Mouse (Mus musculus) thymus, adult 2 months (tissue): ENCODE results near the gene Fgfr2. TPM values are rescaled to one million over a fixed set of nuclear protein-coding genes. Genes with fewer than 3 reads are reported as not detected.

Source experiments
- DNase-seq: peaks from one replicate; pipeline ENCODE4 v3.0.0; 2021
- H3K27ac ChIP-seq: fragments of 200-500 bp; 2 replicates; pipeline ENCODE4 v1.5.1; 2012; ENCODE audit warnings: low read length, control low read depth; ENCODE audit not compliant: control insufficient read depth, insufficient read depth
- H3K27me3 ChIP-seq: fragments of 200-500 bp; 2 replicates; pipeline ENCODE4 v1.6.1; 2012; ENCODE audit warnings: mild to moderate bottlenecking, low read length, moderate library complexity, mixed read lengths; ENCODE audit not compliant: control insufficient read depth, insufficient read depth
- H3K36me3 ChIP-seq: fragments of 200-500 bp; 2 replicates; pipeline ENCODE4 v1.6.1; 2012; ENCODE audit warnings: mild to moderate bottlenecking, low read length, moderate library complexity; ENCODE audit not compliant: control insufficient read depth, insufficient read depth
- H3K4me1 ChIP-seq: fragments of 200-500 bp; replicated peaks from 2 replicates; pipeline ENCODE4 v1.6.1; 2012; ENCODE audit warnings: low read length; ENCODE audit not compliant: control insufficient read depth, insufficient read depth
- H3K4me3 ChIP-seq: fragments of 200-500 bp; 2 replicates; pipeline ENCODE4 v1.5.1; 2012; ENCODE audit warnings: mild to moderate bottlenecking, low read length, control low read depth, moderate library complexity; ENCODE audit not compliant: control insufficient read depth, insufficient read depth
- CTCF ChIP-seq: fragments of 200-500 bp; IDR thresholded peaks from 2 replicates; pipeline ENCODE4 v1.5.1; 2012; ENCODE audit warnings: mild to moderate bottlenecking, control low read depth, low read length, moderate library complexity, borderline replicate concordance; ENCODE audit not compliant: control insufficient read depth, poor library complexity, insufficient read depth; ENCODE audit errors: extremely low read depth
- POLR2A ChIP-seq: fragments of 200-500 bp; IDR thresholded peaks from 2 replicates; pipeline ENCODE4 v1.6.1; 2012; ENCODE audit warnings: mild to moderate bottlenecking, low read length, control low read depth, moderate library complexity; ENCODE audit not compliant: control insufficient read depth, poor library complexity, insufficient read depth; ENCODE audit errors: extremely low read depth
- WGBS: fragments of 180-500 bp; shearing (Covaris S2); methylation state at CpG from one replicate; pipeline ENCODE4 v1.1.7; 2018; 5-methylcytosine and 5-hydroxymethylcytosine counted together
- polyA plus RNA-seq: library from polyadenylated mRNA; depleted of rRNA; stranded (reverse); fragments of >200 nt; gene quantifications from 2 replicates; pipeline ENCODE4 v1.2.3, GENCODE M21; 2012

The Fgfr2 gene
- polyA plus RNA-seq, 1 experiment = 12.1 TPM

GRCm38 (mm10) chr7:130934654-130935053, 2188.5 kb downstream of the Fgfr2 start:
- peaks cover 10% of the 10 kb centered on the region; the same call in 1 of the 2 replicates for H3K27me3 ChIP-seq
- 90% methylated on average over 4 of the region's 4 CpGs for WGBS
- no peak for TF ChIP-seq POLR2A
- no peak for TF ChIP-seq CTCF
- DNase-seq = no peak
- H3K4me3 ChIP-seq = no peak overlapping the region
- H3K36me3 ChIP-seq = no peaks in the 10 kb centered on the region
- no peak overlapping the region for H3K27ac ChIP-seq
- no peaks in the 10 kb centered on the region for H3K4me1 ChIP-seq

- TF ChIP-seq CTCF (no peak), POLR2A (no peak)
- H3K27me3 ChIP-seq = peaks cover 6% of the 10 kb centered on the region; the same call in 1 of the 2 replicates
- H3K36me3 ChIP-seq = no peaks in the 10 kb centered on the region
- 87% methylated on average over 9 of the region's 9 CpGs for WGBS
- H3K4me3 ChIP-seq = no peak overlapping the region
- no peak for DNase-seq
- H3K4me1 ChIP-seq = no peaks in the 10 kb centered on the region
- no peak overlapping the region for H3K27ac ChIP-seq
Observed at GRCm38 (mm10) chr7:130932921-130933320, 2190.2 kb downstream of the Fgfr2 start.

GRCm38 (mm10) chr7:130930401-130930800, 2192.7 kb downstream of the Fgfr2 start:
- no peak overlapping the region for H3K4me3 ChIP-seq
- no peaks in the 10 kb centered on the region; the same call in 1 of the 2 replicates for H3K27me3 ChIP-seq
- TF ChIP-seq CTCF = no peak
- TF ChIP-seq POLR2A = no peak
- 69% methylated on average over 3 of the region's 3 CpGs for WGBS
- H3K4me1 ChIP-seq = no peaks in the 10 kb centered on the region
- DNase-seq = no peak
- H3K27ac ChIP-seq = no peak overlapping the region
- no peaks in the 10 kb centered on the region for H3K36me3 ChIP-seq

DNA sequence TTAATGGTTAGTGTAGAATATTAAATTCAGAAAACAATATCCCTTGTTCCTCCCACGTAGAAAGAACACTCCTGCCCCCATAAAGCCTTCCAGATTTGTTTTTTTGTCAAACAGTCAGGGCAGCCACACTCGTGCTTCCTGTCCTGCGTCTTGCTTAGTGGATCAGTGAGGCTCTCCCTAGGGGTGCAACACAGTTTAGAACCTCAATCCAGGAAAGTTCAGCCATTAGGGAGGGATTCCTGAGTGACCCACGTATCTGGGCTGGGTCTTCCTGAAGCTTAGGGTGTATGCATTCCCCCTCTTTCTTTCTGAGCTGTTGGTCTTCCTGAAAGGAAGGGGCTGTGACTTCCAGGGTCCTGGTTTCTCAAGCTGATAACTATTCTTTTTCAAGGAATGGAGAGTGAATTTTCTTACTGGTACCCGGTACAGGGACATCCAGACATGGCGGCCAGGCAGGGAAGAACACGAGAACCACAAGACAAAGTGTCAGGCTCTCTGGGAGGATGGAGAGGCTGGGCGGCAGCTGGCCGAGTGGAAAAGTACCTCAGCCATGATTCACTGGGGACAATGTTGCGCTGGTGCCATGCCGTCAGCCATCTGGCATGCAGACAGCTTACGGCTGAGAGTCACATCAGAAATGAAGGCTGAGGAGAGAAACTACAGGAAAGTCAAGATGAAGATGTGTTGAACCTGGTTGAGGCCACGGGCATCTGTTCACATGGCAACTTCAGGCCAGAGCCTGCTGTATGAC, 2200.0 kb downstream of the Fgfr2 start:
- no peak overlapping the region for H3K4me3 ChIP-seq
- H3K27me3 ChIP-seq = no peaks in the 10 kb centered on the region
- DNase-seq = no peak
- H3K4me1 ChIP-seq = no peaks in the 10 kb centered on the region
- H3K36me3 ChIP-seq = no peaks in the 10 kb centered on the region
- TF ChIP-seq POLR2A (no peak), CTCF (no peak)
- WGBS = 78% methylated on average over 13 of the region's 13 CpGs
- H3K27ac ChIP-seq = no peak overlapping the region

DNA sequence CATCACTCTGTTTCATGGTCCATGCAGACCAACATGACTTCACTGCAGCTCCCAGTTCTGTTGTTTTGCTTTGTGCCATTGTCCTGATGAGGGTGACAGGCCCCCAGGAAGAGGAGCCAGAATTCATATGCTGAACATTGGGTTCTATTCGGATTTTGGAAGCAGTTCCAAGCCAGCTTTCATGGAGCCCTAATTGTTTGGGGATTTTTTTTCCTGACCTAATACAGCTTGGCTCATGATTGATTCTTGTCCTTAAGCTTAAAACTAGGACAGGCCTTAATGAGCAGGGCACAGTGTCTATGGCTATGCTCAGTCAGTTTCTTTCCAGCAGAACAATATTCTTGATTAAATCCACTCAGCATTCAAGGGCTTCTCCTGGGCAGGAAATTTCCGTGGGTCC, 2204.9 kb downstream of the Fgfr2 start:
- WGBS = 84% methylated on average over 2 of the region's 2 CpGs
- Histone ChIP-seq H3K27me3 (no peaks in the 10 kb centered on the region), H3K4me3 (no peak overlapping the region), H3K27ac (no peak overlapping the region), H3K4me1 (no peaks in the 10 kb centered on the region), H3K36me3 (no peaks in the 10 kb centered on the region)
- no peak for DNase-seq
- no peak for TF ChIP-seq CTCF
- TF ChIP-seq POLR2A = no peak

DNA sequence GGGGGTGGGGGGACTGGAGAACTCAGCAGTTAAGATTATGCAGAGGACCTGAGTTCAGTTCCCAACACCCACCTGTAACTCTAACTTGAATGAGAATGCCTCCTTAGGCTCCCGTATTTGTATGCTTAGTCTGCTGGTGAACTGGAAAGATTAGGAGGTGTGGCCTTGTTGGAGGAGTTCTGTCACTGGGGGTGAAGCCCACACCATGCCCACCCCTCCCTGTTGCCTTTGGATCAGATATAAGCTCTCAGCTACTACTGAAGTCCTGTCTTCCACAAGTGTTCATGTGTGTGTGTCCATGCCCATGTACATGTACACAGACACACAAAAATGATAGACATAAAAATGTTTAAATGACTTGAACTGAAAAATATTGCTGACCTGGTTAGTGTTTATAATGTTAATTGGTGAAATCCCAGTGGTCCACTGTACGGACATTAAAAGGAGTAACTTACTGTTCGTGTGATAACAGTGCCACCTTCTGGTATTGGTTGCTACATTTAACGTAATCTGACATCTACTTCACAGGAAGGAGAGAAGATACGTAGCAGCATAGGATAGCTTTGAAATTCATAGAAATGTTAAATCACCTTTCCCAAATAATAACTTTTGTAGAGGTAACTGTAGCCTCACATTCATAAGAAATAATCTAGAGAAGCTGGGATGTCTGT, 2208.3 kb downstream of the Fgfr2 start:
- no peak overlapping the region for H3K4me3 ChIP-seq
- no peaks in the 10 kb centered on the region for H3K36me3 ChIP-seq
- no peak for TF ChIP-seq CTCF
- no peak for TF ChIP-seq POLR2A
- H3K4me1 ChIP-seq = no peaks in the 10 kb centered on the region
- no peaks in the 10 kb centered on the region for H3K27me3 ChIP-seq
- no peak overlapping the region for H3K27ac ChIP-seq
- peak; percentile 28 for DNase-seq
- WGBS = 33% methylated on average over 5 of the region's 5 CpGs

DNA sequence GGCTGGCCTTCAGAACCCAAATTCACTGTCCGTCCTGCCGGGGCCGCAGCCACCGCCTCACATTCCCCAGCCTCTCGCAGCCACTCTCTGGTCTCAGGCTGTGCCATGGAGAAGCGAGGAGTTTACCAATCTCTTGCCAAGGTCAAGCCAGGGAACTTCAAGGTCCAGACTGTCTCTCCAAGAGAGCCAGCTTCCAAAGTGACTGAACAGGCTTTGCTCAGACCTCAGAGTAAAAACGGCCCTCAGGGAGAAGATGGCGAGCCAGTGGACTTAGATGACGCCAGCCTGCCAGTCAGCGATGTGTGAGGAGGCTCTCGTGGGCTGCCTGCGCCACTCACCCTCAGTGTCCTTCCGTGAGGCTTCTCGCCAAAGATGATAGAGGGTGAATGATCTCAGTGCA, 2212.3 kb downstream of the Fgfr2 start:
- Histone ChIP-seq H3K27me3 (no peaks in the 10 kb centered on the region), H3K4me3 (no peak overlapping the region), H3K27ac (no peak overlapping the region), H3K4me1 (no peaks in the 10 kb centered on the region), H3K36me3 (no peaks in the 10 kb centered on the region)
- DNase-seq = no peak
- WGBS = 95% methylated on average over 14 of the region's 14 CpGs
- TF ChIP-seq POLR2A (no peak), CTCF (no peak)
